Mouse (Mus musculus): ENCODE measurements around the gene Mtus2. TPM values are rescaled to one million over a fixed set of nuclear protein-coding genes. Genes with fewer than 3 reads are reported as not detected.

Gene Mtus2
- polyA plus RNA-seq, 1 experiment: 10.6 TPM

- DNase-seq (ENCODE audit: low read depth): no peak
Observed at GRCm38 (mm10) chr5:147957592-147958271, 612 bp downstream of the Mtus2 start.

GRCm38 (mm10) chr5:147958552-147958951, 1.4 kb downstream of the Mtus2 start:
- DNase-seq (ENCODE audit: low read depth): no peak

- no peak for DNase-seq (ENCODE audit: low read depth)
Observed at GRCm38 (mm10) chr5:147959088-147959487, 2.0 kb downstream of the Mtus2 start.

- no peak for DNase-seq (ENCODE audit: low read depth)
Observed at GRCm38 (mm10) chr5:147960793-147961192, 3.7 kb downstream of the Mtus2 start.

GRCm38 (mm10) chr5:147963820-147964580, 6.9 kb downstream of the Mtus2 start:
- DNase-seq (ENCODE audit: low read depth): no peak

- no peak for DNase-seq (ENCODE audit: low read depth)
Observed at GRCm38 (mm10) chr5:147964776-147965175, 7.7 kb downstream of the Mtus2 start.

- no peak for DNase-seq (ENCODE audit: low read depth)
Observed at GRCm38 (mm10) chr5:147966646-147967045, 9.5 kb downstream of the Mtus2 start.

- DNase-seq (ENCODE audit: low read depth): no peak
Observed at GRCm38 (mm10) chr5:147969566-147969965, 12.4 kb downstream of the Mtus2 start.

- DNase-seq (ENCODE audit: low read depth): no peak
Observed at GRCm38 (mm10) chr5:147976001-147976400, 18.9 kb downstream of the Mtus2 start.

GRCm38 (mm10) chr5:147980606-147981005, 23.5 kb downstream of the Mtus2 start:
- no peak for DNase-seq (ENCODE audit: low read depth)

- DNase-seq (ENCODE audit: low read depth): no peak
Observed at GRCm38 (mm10) chr5:147990289-147990688, 33.2 kb downstream of the Mtus2 start.

GRCm38 (mm10) chr5:147990775-147991174, 33.7 kb downstream of the Mtus2 start:
- no peak for DNase-seq (ENCODE audit: low read depth)

- no peak for DNase-seq (ENCODE audit: low read depth)
Observed at GRCm38 (mm10) chr5:147992581-147993378, 35.7 kb downstream of the Mtus2 start.

- DNase-seq (ENCODE audit: low read depth): no peak
Observed at GRCm38 (mm10) chr5:148005263-148005662, 48.1 kb downstream of the Mtus2 start.

- no peak for DNase-seq (ENCODE audit: low read depth)
Observed at GRCm38 (mm10) chr5:148012156-148012555, 55.0 kb downstream of the Mtus2 start.

- no peak for DNase-seq (ENCODE audit: low read depth)
Observed at GRCm38 (mm10) chr5:148014133-148014854, 57.2 kb downstream of the Mtus2 start.

- DNase-seq (ENCODE audit: low read depth): no peak
Observed at GRCm38 (mm10) chr5:148015383-148015782, 58.3 kb downstream of the Mtus2 start.

GRCm38 (mm10) chr5:148017371-148017770, 60.3 kb downstream of the Mtus2 start:
- DNase-seq (ENCODE audit: low read depth): no peak

GRCm38 (mm10) chr5:148022784-148023183, 65.7 kb downstream of the Mtus2 start:
- DNase-seq (ENCODE audit: low read depth): no peak

- no peak for DNase-seq (ENCODE audit: low read depth)
Observed at GRCm38 (mm10) chr5:148026401-148027349, 69.6 kb downstream of the Mtus2 start.

GRCm38 (mm10) chr5:148027985-148028384, 70.9 kb downstream of the Mtus2 start:
- no peak for DNase-seq (ENCODE audit: low read depth)
